Mouse (Mus musculus) liver, adult 2 months (tissue): ENCODE results near the gene Nupr1l.

Experiments
- CTCF ChIP-seq: fragments of 200-500 bp; IDR thresholded peaks from 2 replicates; pipeline ENCODE4 v1.5.1; 2011; ENCODE audit warnings: low read depth, low read length, control low read depth
- POLR2A ChIP-seq: fragments of 200-500 bp; IDR thresholded peaks from 2 replicates; pipeline ENCODE4 v1.6.1; 2011; ENCODE audit warnings: low read length, control low read depth; ENCODE audit not compliant: insufficient read depth; ENCODE audit errors: extremely low read depth

- TF ChIP-seq CTCF (no peak), POLR2A (no peak)
Measured at GRCm38 (mm10) chr5:129936941-129937340, 28.6 kb downstream of the Nupr1l start.
